Mouse (Mus musculus) cerebellum, adult 9-11 months (tissue): Measurements from ENCODE around the gene Nup210.
A peak's percentile ranks its signal among the peaks of the same experiment; 100 is the strongest.

Experiments used
- DNase-seq: peaks from one replicate; pipeline ENCODE4 v3.0.0; 2022

The Nup210 gene

GRCm38 (mm10) chr6:91116244-91117145 lies at the start of gene Nup210:
TSS of gene Nup210 (minus strand) at chr6:91116829.
- DNase-seq, result peak; percentile 98

GRCm38 (mm10) chr6:91165210-91165609 lies 48.6 kb upstream of the Nup210 start:
- peak; percentile 78 for DNase-seq

- DNase-seq, result no peak
These were observed 48.0 kb upstream of the Nup210 start for GRCm38 (mm10) chr6:91164584-91164983.

GRCm38 (mm10) chr6:91163195-91163911 lies 46.7 kb upstream of the Nup210 start:
- no peak for DNase-seq

GRCm38 (mm10) chr6:91162314-91162713 lies 45.7 kb upstream of the Nup210 start:
- peak; percentile 54 for DNase-seq

- peak; percentile 71 for DNase-seq
These were observed 45.0 kb upstream of the Nup210 start for GRCm38 (mm10) chr6:91161506-91162235.

- peak; percentile 75 for DNase-seq
These were observed 44.3 kb upstream of the Nup210 start for GRCm38 (mm10) chr6:91160976-91161375.

- DNase-seq, result peak; percentile 98
These were observed 43.8 kb upstream of the Nup210 start for GRCm38 (mm10) chr6:91160399-91160798.

GRCm38 (mm10) chr6:91159047-91159446 lies 42.4 kb upstream of the Nup210 start:
- DNase-seq, result peak; percentile 53

- no peak for DNase-seq
These were observed 40.6 kb upstream of the Nup210 start for GRCm38 (mm10) chr6:91157237-91157570.

GRCm38 (mm10) chr6:91156554-91157236 lies 40.1 kb upstream of the Nup210 start, which contains the start of gene Hdac11:
TSS of gene Hdac11 (plus strand) at chr6:91156665.
- DNase-seq, result peak; percentile 97

- DNase-seq, result peak; percentile 70
These were observed 39.4 kb upstream of the Nup210 start for GRCm38 (mm10) chr6:91156062-91156461.

- DNase-seq, result no peak
These were observed 38.7 kb upstream of the Nup210 start for GRCm38 (mm10) chr6:91155286-91155685.

- DNase-seq, result no peak
These were observed 38.1 kb upstream of the Nup210 start for GRCm38 (mm10) chr6:91154685-91155084.

- peak; percentile 76 for DNase-seq
These were observed 37.0 kb upstream of the Nup210 start for GRCm38 (mm10) chr6:91153549-91154064.

- peak; percentile 25 for DNase-seq
These were observed 36.4 kb upstream of the Nup210 start for GRCm38 (mm10) chr6:91152892-91153548.

- DNase-seq, result peak; percentile 87
These were observed 30.6 kb upstream of the Nup210 start for GRCm38 (mm10) chr6:91147152-91147770.

GRCm38 (mm10) chr6:91146443-91147151 lies 30.0 kb upstream of the Nup210 start:
- peak; percentile 46 for DNase-seq

- DNase-seq, result peak; percentile 16
These were observed 28.9 kb upstream of the Nup210 start for GRCm38 (mm10) chr6:91145572-91145971.

- no peak for DNase-seq
These were observed 28.4 kb upstream of the Nup210 start for GRCm38 (mm10) chr6:91145056-91145455.

GRCm38 (mm10) chr6:91139846-91140245 lies 23.2 kb upstream of the Nup210 start:
- DNase-seq, result peak; percentile 68
